Mouse (Mus musculus): ENCODE data around the gene Hist1h2bj. TPM values are rescaled to one million over a fixed set of nuclear protein-coding genes. Genes with fewer than 3 reads are reported as not detected.
A peak's percentile ranks its signal among the peaks of the same experiment; 100 is the strongest.

Gene Hist1h2bj
- polyA plus RNA-seq, 1 experiment from 2014 or later, result 10.2 TPM

DNA sequence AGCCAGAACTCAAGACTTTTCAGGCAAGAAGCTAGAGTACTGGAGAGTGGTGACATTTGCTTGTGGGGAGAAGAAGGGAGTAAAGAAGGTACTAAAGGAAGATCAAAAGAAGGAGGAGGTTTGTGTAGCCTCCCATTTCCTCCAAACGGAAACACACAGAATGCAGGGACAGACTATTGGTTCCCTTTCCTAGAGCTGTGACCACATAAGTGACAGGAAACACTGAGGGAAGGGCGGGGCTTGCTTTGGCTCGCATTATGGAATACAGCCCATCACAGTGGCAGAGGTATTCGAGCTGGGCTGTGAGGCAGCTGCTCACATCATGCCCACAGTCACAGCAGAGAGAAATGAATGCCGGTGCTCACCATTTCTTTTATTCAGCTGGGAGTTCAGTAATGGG is 41.2 kb upstream of the Hist1h2bj start:
- TF ChIP-seq CTCF (IDR thresholded peaks at IDR 0.05; ENCODE audit: low read depth), result no peak
- Histone ChIP-seq H3K4me3 (replicated peaks; ENCODE audit: low read depth, low read length) (no peak overlapping the region), H3K9ac (ENCODE audit: low read depth, low read length) (no peak overlapping the region), H3K9me3 (replicated peaks; ENCODE audit: low read length) (no peaks in the 10 kb centered on the region), H3K4me1 (replicated peaks; ENCODE audit: insufficient read depth, low read length) (peaks cover 12% of the 10 kb centered on the region), H3K27me3 (ENCODE audit: insufficient read depth, low read length) (peaks cover 93% of the 10 kb centered on the region), H3K4me2 (ENCODE audit: low read length) (no peak overlapping the region), H3K36me3 (ENCODE audit: insufficient read depth, low read length) (no peaks in the 10 kb centered on the region), H3K27ac (no peak overlapping the region)
- DNase-seq (ENCODE audit: low spot score), result no peak
- 17% methylated on average over 5 of the region's 5 CpGs for WGBS
- ATAC-seq (replicated peaks; ENCODE audit: low FRiP score, low read depth), result no peak

- no peak for TF ChIP-seq CTCF (IDR thresholded peaks at IDR 0.05; ENCODE audit: low read depth)
- H3K27ac ChIP-seq, result no peak overlapping the region
- peak; percentile 71; the same call in 1 of the 2 replicates for ATAC-seq (replicated peaks; ENCODE audit: low FRiP score, low read depth)
- no peaks in the 10 kb centered on the region for H3K9me3 ChIP-seq (replicated peaks; ENCODE audit: low read length)
- DNase-seq (ENCODE audit: low spot score), result peak; percentile 50
- H3K4me1 ChIP-seq (replicated peaks; ENCODE audit: insufficient read depth, low read length), result peaks cover 9% of the 10 kb centered on the region
- no peaks in the 10 kb centered on the region for H3K36me3 ChIP-seq (ENCODE audit: insufficient read depth, low read length)
- peak overlapping the region; percentile 19 for H3K9ac ChIP-seq (ENCODE audit: low read depth, low read length)
- peaks cover 94% of the 10 kb centered on the region for H3K27me3 ChIP-seq (ENCODE audit: insufficient read depth, low read length)
- H3K4me2 ChIP-seq (ENCODE audit: low read length), result peak overlapping the region; percentile 79
- H3K4me3 ChIP-seq (replicated peaks; ENCODE audit: low read depth, low read length), result peak overlapping the region; percentile 46
- WGBS, result 1% methylated on average over 45 of the region's 45 CpGs
These were observed 37.2 kb upstream of the Hist1h2bj start for GRCm38 (mm10) chr13:22005605-22006333.

GRCm38 (mm10) chr13:22006334-22007120 is 36.5 kb upstream of the Hist1h2bj start:
- peak; percentile 18; the same call in 1 of the 2 replicates for TF ChIP-seq CTCF (IDR thresholded peaks at IDR 0.05; ENCODE audit: low read depth)
- Histone ChIP-seq H3K4me1 (replicated peaks; ENCODE audit: insufficient read depth, low read length) (peaks cover 9% of the 10 kb centered on the region), H3K36me3 (ENCODE audit: insufficient read depth, low read length) (no peaks in the 10 kb centered on the region), H3K9me3 (replicated peaks; ENCODE audit: low read length) (no peaks in the 10 kb centered on the region), H3K27ac (no peak overlapping the region), H3K4me3 (replicated peaks; ENCODE audit: low read depth, low read length) (peak overlapping the region; percentile 46), H3K4me2 (ENCODE audit: low read length) (peak overlapping the region; percentile 79), H3K9ac (ENCODE audit: low read depth, low read length) (peak overlapping the region; percentile 19; the same call in 1 of the 2 replicates), H3K27me3 (ENCODE audit: insufficient read depth, low read length) (peaks cover 91% of the 10 kb centered on the region)
- under 1% methylated on average over 38 of the region's 38 CpGs for WGBS
- ATAC-seq (replicated peaks; ENCODE audit: low FRiP score, low read depth) (peak; percentile 87), DNase-seq (ENCODE audit: low spot score) (peak; percentile 69)

DNA sequence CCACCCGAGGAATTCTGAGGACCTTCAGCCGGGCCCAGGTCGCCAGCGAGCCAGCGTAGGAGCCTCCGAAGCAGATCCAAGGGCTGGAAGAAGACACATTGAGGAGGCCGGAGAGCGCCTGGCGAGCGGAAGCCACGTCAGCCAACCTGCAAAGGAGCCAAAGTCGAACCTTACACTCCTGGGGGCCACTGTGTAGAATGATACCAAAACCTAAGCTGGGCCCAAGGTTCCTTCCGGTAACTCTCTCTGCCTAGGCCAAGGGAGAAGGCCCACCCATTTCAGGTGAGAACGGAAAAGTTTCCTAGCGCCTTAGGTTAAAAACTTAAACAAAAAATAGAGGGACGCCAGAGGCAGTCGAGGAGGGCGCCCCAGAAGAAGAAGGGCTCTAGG is 35.9 kb upstream of the Hist1h2bj start:
- no peak overlapping the region for H3K27ac ChIP-seq
- ATAC-seq (replicated peaks; ENCODE audit: low FRiP score, low read depth) (no peak), DNase-seq (ENCODE audit: low spot score) (no peak)
- peaks cover 9% of the 10 kb centered on the region for H3K4me1 ChIP-seq (replicated peaks; ENCODE audit: insufficient read depth, low read length)
- peak overlapping the region; percentile 79 for H3K4me2 ChIP-seq (ENCODE audit: low read length)
- H3K36me3 ChIP-seq (ENCODE audit: insufficient read depth, low read length), result no peaks in the 10 kb centered on the region
- H3K9me3 ChIP-seq (replicated peaks; ENCODE audit: low read length), result no peaks in the 10 kb centered on the region
- peak overlapping the region; percentile 46 for H3K4me3 ChIP-seq (replicated peaks; ENCODE audit: low read depth, low read length)
- 5% methylated on average over 18 of the region's 18 CpGs for WGBS
- H3K27me3 ChIP-seq (ENCODE audit: insufficient read depth, low read length), result peaks cover 89% of the 10 kb centered on the region
- H3K9ac ChIP-seq (ENCODE audit: low read depth, low read length), result 0 out of 2 replicates have a peak overlapping the region, but pooled peaks have one; percentile 19
- no peak for TF ChIP-seq CTCF (IDR thresholded peaks at IDR 0.05; ENCODE audit: low read depth)

GRCm38 (mm10) chr13:22007872-22008271 is 35.1 kb upstream of the Hist1h2bj start:
- no peak overlapping the region for H3K9ac ChIP-seq (ENCODE audit: low read depth, low read length)
- no peak overlapping the region for H3K4me2 ChIP-seq (ENCODE audit: low read length)
- WGBS, result 48% methylated on average over 7 of the region's 7 CpGs
- H3K9me3 ChIP-seq (replicated peaks; ENCODE audit: low read length), result no peaks in the 10 kb centered on the region
- H3K27me3 ChIP-seq (ENCODE audit: insufficient read depth, low read length), result peaks cover 87% of the 10 kb centered on the region
- no peaks in the 10 kb centered on the region for H3K36me3 ChIP-seq (ENCODE audit: insufficient read depth, low read length)
- no peak for DNase-seq (ENCODE audit: low spot score)
- H3K4me3 ChIP-seq (replicated peaks; ENCODE audit: low read depth, low read length), result no peak overlapping the region
- peaks cover 9% of the 10 kb centered on the region for H3K4me1 ChIP-seq (replicated peaks; ENCODE audit: insufficient read depth, low read length)
- no peak for ATAC-seq (replicated peaks; ENCODE audit: low FRiP score, low read depth)
- H3K27ac ChIP-seq, result no peak overlapping the region
- no peak for TF ChIP-seq CTCF (IDR thresholded peaks at IDR 0.05; ENCODE audit: low read depth)

- H3K27ac ChIP-seq, result no peak overlapping the region
- H3K4me1 ChIP-seq (replicated peaks; ENCODE audit: insufficient read depth, low read length), result peaks cover 9% of the 10 kb centered on the region
- no peaks in the 10 kb centered on the region for H3K9me3 ChIP-seq (replicated peaks; ENCODE audit: low read length)
- no peak overlapping the region for H3K4me3 ChIP-seq (replicated peaks; ENCODE audit: low read depth, low read length)
- H3K4me2 ChIP-seq (ENCODE audit: low read length), result no peak overlapping the region
- no peak for DNase-seq (ENCODE audit: low spot score)
- peaks cover 83% of the 10 kb centered on the region for H3K27me3 ChIP-seq (ENCODE audit: insufficient read depth, low read length)
- no peaks in the 10 kb centered on the region for H3K36me3 ChIP-seq (ENCODE audit: insufficient read depth, low read length)
- WGBS, result 81% methylated on average over 3 of the region's 3 CpGs
- no peak overlapping the region for H3K9ac ChIP-seq (ENCODE audit: low read depth, low read length)
- TF ChIP-seq CTCF (IDR thresholded peaks at IDR 0.05; ENCODE audit: low read depth), result no peak
- ATAC-seq (replicated peaks; ENCODE audit: low FRiP score, low read depth), result no peak
These were observed 34.3 kb upstream of the Hist1h2bj start for GRCm38 (mm10) chr13:22008707-22009106.

Data from kidney, postnatal 0 days (tissue).